1 mouse cellular context compared by ENCODE assay signal in genomic region chr9:88437342-88438236, GRCm38 (mm10).
A peak's percentile ranks its signal among the peaks of the same experiment; 100 is the strongest.
TF ChIP-seq lines count a peak whose summit lies in the region.

No protein-coding gene starts in this region.

TF ChIP-seq in MEL, 35 proteins besides CTCF, POLR2A, EP300 and RAD21 (continued from another document):
- TF ChIP-seq TBP (IDR thresholded peaks at IDR 0.05; ENCODE audit: low read depth, low read length) (no peak), SIN3A (IDR thresholded peaks at IDR 0.05; ENCODE audit: low read length) (peak; percentile 50), TCF12 (IDR thresholded peaks at IDR 0.05; ENCODE audit: low read depth, low read length) (no peak), USF2 (IDR thresholded peaks at IDR 0.05; ENCODE audit: borderline replicate concordance in 1 of 2, insufficient read depth in 1 of 2, low read depth in 1 of 2, low read length in 2 of 2) (no peak), MAX (IDR thresholded peaks at IDR 0.05; ENCODE audit: low read length) (no peak), HCFC1 (IDR thresholded peaks at IDR 0.05; ENCODE audit: low read depth, low read length) (no peak; the same call in 1 of the 2 replicates), MYC (IDR thresholded peaks at IDR 0.05; ENCODE audit: low read depth, low read length) (no peak), JUND (IDR thresholded peaks at IDR 0.05; ENCODE audit: low read depth, low read length) (peak; percentile 81), MAZ (IDR thresholded peaks at IDR 0.05; ENCODE audit: low read depth, low read length) (no peak), GABPA (IDR thresholded peaks at IDR 0.05; ENCODE audit: low read depth, low read length) (no peak)
